Mouse (Mus musculus) retina, embryonic 14.5 days (tissue): Measurements from ENCODE around the gene Slc25a41.

Source experiments
- DNase-seq: peaks from one replicate; pipeline ENCODE4 v3.0.0-alpha.2; 2015; ENCODE audit warnings: low spot score

The Slc25a41 gene

DNA sequence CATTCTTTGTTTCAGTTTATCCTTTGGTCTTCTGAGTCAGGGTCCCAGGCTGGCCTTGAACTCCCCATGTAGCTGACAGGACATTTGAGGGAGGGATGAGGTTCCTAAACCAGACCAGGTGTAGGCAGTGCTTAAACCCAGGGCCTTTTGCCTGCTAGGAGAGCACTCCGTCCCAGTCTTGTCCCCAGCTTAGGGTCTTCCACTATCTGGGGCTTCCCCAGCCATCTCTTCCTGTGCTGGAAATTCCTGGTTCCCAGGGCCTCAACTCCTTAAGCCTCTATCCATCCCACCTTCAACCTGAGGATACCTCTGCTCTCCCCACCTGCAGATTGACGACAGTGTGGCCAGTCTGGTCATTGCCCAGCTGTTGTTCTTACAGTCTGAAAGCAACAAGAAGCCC, 50.5 kb downstream of the Slc25a41 start:
- no peak for DNase-seq

DNA sequence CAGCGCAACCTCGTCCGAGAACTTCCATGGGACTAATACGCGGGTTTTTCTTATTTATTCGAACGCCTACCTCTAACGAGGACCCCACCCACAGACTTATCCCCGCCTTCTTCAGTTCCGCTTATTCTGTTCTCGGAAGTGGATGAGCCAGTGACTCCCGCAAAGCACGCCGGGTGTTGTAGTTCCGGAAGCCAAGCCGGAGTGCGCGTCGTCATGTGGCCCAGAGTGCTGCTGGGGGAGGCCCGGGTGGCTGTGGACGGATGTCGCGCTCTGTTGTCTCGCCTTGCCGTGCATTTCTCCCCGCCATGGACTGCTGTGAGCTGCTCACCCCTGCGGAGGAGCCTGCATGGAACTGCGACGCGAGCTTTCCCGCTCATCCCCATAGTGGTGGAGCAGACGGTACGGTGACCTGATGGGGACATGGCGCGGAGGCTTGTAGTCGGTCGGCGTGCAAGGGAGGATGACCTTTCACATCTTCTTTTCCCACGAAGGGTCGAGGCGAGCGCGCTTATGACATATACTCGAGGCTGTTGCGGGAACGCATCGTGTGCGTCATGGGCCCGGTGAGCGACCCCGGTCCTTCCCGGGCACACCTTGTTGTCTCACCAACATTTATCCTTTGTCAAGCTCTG, 51.2 kb downstream of the Slc25a41 start, which contains the start of gene Clpp:
Gene Clpp (plus strand): TSS at position 191 of the 632 bp plus-strand sequence.
- peak; percentile 94 for DNase-seq

DNA sequence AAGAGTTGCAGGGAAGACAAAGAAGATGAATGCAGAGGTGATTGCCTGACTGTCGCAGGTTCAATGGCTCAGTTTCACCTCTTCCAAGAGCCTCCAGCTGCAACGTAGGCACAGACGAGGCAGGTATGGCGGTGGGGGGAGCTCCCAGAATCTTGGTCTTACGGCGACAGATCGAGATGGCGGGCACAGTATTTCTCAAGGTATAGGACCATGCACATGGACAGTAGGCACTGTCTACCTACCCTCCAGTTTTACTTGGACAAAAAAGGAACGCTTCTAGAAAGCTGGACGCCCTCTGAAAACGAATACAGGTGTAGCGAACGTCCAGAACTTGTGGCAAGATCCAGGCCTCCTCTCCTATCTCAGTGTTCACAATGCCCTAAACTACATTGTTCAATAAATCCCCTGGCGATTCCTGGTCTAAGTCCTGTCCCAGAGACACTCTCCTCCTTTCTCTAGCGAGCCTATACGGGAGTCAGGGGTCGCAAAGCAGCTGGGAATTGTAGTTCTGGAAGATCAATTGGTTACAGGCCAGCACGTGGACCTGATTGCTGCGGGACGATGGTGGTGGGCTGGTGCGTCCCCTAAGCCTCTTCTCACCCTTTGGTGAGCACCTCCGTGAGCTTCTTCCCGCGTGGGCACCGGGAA, 51.9 kb downstream of the Slc25a41 start:
- peak; percentile 89 for DNase-seq

DNA sequence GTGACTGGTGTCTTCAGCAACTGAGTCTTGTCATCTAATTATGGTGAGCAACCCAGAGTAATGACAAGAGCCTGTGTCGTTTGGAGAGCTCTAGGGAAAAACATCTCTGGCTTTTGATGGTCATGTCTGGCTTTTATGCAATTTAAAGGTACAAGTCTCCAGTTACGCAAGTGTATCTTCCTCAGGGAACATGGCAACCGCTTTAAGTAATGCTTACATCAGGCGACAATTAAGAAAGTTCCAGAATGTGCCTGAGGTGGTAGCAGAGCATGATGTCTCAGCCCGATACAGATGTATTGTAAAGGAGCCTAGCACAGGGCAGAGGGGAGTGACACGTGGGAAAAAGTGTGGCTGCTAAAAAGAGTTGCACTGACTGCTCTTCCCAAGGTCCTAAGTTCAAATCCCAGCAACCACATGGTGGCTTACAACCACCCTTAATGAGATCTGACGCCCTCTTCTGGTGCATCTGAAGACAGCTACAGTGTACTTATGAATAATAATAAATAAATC, 52.5 kb downstream of the Slc25a41 start:
- peak; percentile 2 for DNase-seq

DNA sequence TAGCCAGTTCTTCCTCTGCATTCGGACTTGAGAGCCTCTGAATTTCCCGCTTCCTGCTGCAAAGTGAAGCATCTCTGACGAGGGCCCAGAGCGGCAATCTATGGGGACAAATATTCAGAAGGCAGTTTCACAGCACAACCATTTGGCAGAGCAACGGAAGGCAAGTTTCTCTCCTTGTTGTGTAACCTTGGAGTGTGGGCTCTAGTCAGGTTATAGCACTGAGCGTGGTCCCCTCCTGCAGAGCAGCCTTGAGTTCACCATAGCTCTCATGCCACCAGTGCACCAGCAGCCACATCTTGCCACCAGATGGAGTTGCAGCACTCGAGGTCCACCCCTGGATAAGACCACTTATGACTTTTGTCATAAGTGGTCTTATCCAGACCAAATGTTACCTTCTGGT, 53.0 kb downstream of the Slc25a41 start:
- DNase-seq: no peak

DNA sequence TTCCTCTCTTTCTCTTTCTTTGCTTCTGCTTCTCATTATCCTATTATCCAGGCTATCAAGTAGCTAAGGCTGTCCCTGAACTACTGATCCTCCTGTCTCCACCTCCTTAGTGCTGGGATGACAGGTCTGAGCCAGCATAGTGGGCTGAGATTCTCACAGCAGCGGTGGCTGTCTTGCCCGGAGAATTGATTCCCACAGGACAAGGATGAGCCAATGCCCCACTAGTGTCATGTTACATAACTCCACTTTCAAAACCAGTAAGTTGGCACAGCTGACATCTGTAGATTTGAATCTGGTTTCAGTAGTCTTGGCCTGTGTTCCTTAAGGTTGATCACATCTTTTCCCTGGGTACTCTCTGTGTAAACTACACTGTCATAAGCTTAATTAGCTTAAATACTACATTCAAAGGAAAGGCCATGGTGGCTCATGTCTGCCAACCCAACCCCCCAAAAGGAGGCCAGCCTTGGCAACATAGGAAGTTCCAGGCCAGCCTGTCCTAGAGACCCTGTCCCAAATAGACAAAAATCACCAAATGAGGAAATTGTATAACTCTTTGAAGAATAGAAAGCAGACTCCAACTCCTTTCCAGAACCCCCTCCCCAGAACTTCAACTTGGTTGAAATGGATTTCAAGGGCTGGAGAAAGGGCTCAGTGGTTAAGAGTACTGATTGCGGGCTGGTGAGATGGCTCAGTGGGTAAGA, 55.2 kb downstream of the Slc25a41 start:
- DNase-seq: no peak

DNA sequence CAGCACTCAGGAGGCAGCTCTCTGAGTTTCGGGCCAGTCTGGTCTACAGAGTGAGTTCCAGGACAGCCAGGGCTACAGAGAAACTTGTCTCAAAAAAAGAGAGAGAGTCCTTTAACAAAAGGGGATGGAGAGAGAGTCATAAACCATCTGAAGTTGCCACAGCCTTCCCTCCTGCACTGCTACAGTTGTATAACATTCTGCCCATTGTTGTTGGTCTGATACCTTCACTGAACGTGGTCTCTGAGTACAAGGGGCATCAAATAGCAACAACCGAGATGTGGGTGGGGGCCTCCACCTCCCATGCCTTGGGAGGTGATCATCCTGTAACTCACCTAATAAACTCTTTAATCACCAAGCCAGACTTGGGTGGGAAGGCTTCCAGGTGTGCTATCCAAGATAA, 55.8 kb downstream of the Slc25a41 start:
- no peak for DNase-seq

DNA sequence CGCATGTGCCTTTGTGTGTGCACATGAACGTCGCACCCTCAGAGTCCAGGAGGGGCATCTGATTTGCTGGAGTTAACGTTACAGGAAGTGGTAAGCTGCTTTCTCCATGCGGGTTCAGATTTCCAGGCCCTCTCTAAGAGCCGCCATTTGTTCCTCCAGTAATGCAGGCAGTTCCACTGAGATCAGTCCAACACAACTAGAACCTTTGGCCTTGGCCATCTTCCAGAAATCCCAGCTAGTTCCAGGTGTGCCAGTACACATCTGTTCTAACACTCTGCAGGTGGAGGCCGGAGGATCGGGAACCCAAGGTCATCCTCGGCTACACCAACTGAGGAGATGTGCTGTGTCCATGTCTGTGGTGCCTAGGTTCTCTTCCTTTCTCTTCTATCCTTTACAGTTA, 56.6 kb downstream of the Slc25a41 start:
- DNase-seq: no peak
